Mouse (Mus musculus) adrenal gland, adult (tissue): ENCODE measurements at regions not wholly inside any gene's neighbourhood (a gene's known extent, or its start where the extent isn't known, plus 50 kb on each side); places are given as distances from the start of the nearest gene placed in this dataset.
"Not testable (repeated sequence)": the region's sequence is repeated elsewhere in the genome, so short reads cannot be mapped to it uniquely, and the experiment has no call there.

Experiments used
- DNase-seq, 2 experiments: peaks; one replicate each; pipeline ENCODE4 v3.0.0; 2022 to 2023; ENCODE audit warnings: low spot score in 1 of 2; ENCODE audit not compliant: inconsistent age in 2 of 2

DNA sequence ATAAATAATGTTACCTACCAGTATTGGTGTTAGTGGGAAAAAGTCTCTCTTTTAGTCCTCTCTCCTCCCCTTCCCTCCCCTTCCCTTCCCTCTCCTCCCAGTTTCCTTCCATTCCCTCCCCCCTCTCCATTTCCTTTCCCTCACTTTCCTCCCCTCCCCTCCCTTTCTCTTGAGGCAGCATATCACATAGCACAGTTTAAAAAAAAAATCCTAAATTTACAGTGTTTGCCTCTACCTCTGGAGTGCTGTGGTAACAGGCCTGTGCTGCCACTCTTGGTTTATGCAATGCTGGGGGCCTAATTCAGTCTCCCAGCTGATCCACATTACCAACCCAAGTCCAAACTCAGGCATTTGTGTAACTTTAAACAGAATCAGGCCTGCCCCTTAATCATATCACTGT is 52.1 kb upstream of the Slc44a3 start:
- DNase-seq: no peak

DNA sequence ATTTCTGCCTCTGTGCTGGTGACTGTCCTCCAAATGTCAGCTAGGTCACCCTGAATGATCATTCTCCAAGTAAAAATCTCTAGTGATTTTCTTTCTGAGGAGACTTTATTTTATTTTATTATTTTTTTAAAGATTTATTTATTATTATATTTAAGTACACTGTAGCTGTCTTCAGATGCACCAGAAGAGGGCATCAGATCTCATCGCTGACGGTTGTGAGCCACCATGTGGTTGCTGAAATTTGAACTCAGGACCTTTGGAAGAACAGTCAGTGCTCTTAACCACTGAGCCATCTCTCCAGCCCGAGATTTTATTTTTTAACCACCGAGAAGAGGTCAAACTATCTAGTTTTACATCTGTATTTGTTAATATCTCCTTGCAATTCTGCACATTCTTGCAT is 50.5 kb upstream of the Slc44a3 start:
- not testable (repeated sequence) for DNase-seq
